Mouse (Mus musculus): Measurements from ENCODE around the gene Alkbh4. TPM values are rescaled to one million over a fixed set of nuclear protein-coding genes. Genes with fewer than 3 reads are reported as not detected.

The Alkbh4 gene
- polyA plus RNA-seq, 1 experiment from 2014 or later = 24.2 TPM

- no peaks in the 10 kb centered on the region for H3K27me3 ChIP-seq (replicated peaks)
- no peaks in the 10 kb centered on the region for H3K9me3 ChIP-seq (replicated peaks)
- H3K9ac ChIP-seq (replicated peaks) = no peak overlapping the region
- ATAC-seq (ENCODE audit: low FRiP score) = no peak
- H3K27ac ChIP-seq (replicated peaks) = no peak overlapping the region
- WGBS = 46% methylated on average over 4 of the region's 4 CpGs
- H3K36me3 ChIP-seq = peaks cover 63% of the 10 kb centered on the region
- no peaks in the 10 kb centered on the region for H3K4me1 ChIP-seq
- H3K4me3 ChIP-seq (replicated peaks) = no peak overlapping the region
- no peak overlapping the region for H3K4me2 ChIP-seq
These were observed 50.8 kb downstream of the Alkbh4 start for GRCm38 (mm10) chr5:136186723-136187122.

Small RNA genes within 50 kb of the gene (microRNA-seq; reads per million reads assigned to microRNA genes)
- gene Mir7035 = 0.52 reads per million

Other genes starting within 250 kb of the Alkbh4 start
- 36.4 and 38.1 TPM in 2 replicates for gene Hspb1, start 248.2 kb upstream of the Alkbh4 start, polyA plus RNA-seq (2015; fragmentation: Nextera tagmentation; extraction: Ambion mirVana)
- 776 and 868 TPM in 2 replicates for gene Ywhag, start 201.5 kb upstream of the Alkbh4 start, polyA plus RNA-seq (2015; fragmentation: Nextera tagmentation; extraction: Ambion mirVana)
- gene Ssc4d, start 161.6 kb upstream of the Alkbh4 start, polyA plus RNA-seq (2015; fragmentation: Nextera tagmentation; extraction: Ambion mirVana) = 1.6 and 1.8 TPM in 2 replicates
- gene Zp3, start 156.0 kb upstream of the Alkbh4 start, polyA plus RNA-seq (2015; fragmentation: Nextera tagmentation; extraction: Ambion mirVana) = 0.14 and 0.27 TPM in 2 replicates
- 22.5 and 25.2 TPM in 2 replicates for gene Dtx2, start 141.3 kb upstream of the Alkbh4 start, polyA plus RNA-seq (2015; fragmentation: Nextera tagmentation; extraction: Ambion mirVana)
- 1.1 and 3.7 TPM in 2 replicates for gene Upk3b, start 97.7 kb upstream of the Alkbh4 start, polyA plus RNA-seq (2015; fragmentation: Nextera tagmentation; extraction: Ambion mirVana)
- 1.2 TPM in 1 of 2 replicates, not detected in the other for gene Upk3bl, start 81.7 kb upstream of the Alkbh4 start, polyA plus RNA-seq (2015; fragmentation: Nextera tagmentation; extraction: Ambion mirVana)
- gene Rasa4, start 52.2 kb upstream of the Alkbh4 start, polyA plus RNA-seq (2015; fragmentation: Nextera tagmentation; extraction: Ambion mirVana) = 19.2 and 21.4 TPM in 2 replicates
- gene Polr2j, start 19.5 kb upstream of the Alkbh4 start, polyA plus RNA-seq (2015; fragmentation: Nextera tagmentation; extraction: Ambion mirVana) = 216 and 226 TPM in 2 replicates
- gene Lrwd1, start 72 bp upstream of the Alkbh4 start, polyA plus RNA-seq (2015; fragmentation: Nextera tagmentation; extraction: Ambion mirVana) = 22.7 and 29.4 TPM in 2 replicates
- 40.0 and 45.6 TPM in 2 replicates for gene Orai2, start 34.6 kb downstream of the Alkbh4 start, polyA plus RNA-seq (2015; fragmentation: Nextera tagmentation; extraction: Ambion mirVana)
- gene Prkrip1, start 62.8 kb downstream of the Alkbh4 start, polyA plus RNA-seq (2015; fragmentation: Nextera tagmentation; extraction: Ambion mirVana) = 62.1 and 63.9 TPM in 2 replicates
- 23.4 and 24.1 TPM in 2 replicates for gene Sh2b2, start 110.4 kb downstream of the Alkbh4 start, polyA plus RNA-seq (2015; fragmentation: Nextera tagmentation; extraction: Ambion mirVana)